40 mouse cellular contexts compared by ENCODE assay signal in the genomic region with DNA sequence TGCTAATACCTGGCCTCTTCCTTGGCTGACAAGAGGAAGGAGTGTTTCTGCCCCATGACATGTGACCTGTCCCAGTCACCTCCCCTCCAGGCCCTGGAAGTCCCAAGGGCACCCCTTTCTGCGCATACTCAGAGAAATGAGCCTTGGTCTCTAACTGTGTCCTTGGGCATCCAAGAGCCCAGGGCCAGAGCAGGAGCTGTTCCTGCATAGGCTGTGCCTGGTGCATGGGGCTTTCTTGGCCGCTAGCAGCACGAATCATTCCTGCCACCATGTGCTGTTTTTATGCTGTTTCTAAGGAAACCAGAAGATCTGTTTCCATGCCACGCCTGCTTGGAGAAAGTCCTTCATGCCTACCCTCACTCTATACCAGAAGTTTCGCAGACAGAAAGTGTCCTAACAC. TPM values are rescaled to one million over a fixed set of nuclear protein-coding genes. Genes with fewer than 3 reads are reported as not detected.
DNase-seq lines count a peak whose midpoint lies in the region; ATAC-seq lines count a peak whose summit lies in the region.
"Had no signal": no experiment of that assay in that cellular context is flagged by ENCODE, and none has a peak within 500 bp of the region (broad histone marks: within the 10 kb centered on the region; RNA-seq: fewer than 3 reads in every experiment).

No protein-coding gene starts in this region.

- H3K4me1 ChIP-seq in neural tube, embryonic 15.5 days = peaks cover 11% of the 10 kb centered on the region; the same call in 1 of the 2 replicates
- H3K4me1 ChIP-seq: heart, embryonic 15.5 days; liver, embryonic 12.5 days had no signal

- peaks cover 4% of the 10 kb centered on the region; the same call in 1 of the 2 replicates for H3K36me3 ChIP-seq in neural tube, embryonic 15.5 days
- H3K36me3 ChIP-seq: heart, embryonic 10.5 days; heart, embryonic 15.5 days; liver, embryonic 12.5 days had no signal

- WGBS in neural tube, embryonic 15.5 days = 79% methylated on average over 5 of the region's 5 CpGs

- H3K9ac ChIP-seq in neural tube, embryonic 15.5 days (replicated peaks) = no peak overlapping the region
- H3K9ac ChIP-seq: heart, embryonic 15.5 days; hindbrain, embryonic 12.5 days; liver, embryonic 12.5 days; liver, postnatal 0 days had no signal

- H3K4me3 ChIP-seq in neural tube, embryonic 15.5 days (replicated peaks) = no peak overlapping the region
- H3K4me3 ChIP-seq: erythroblast, embryonic 14.5 days; heart, embryonic 10.5 days; heart, embryonic 15.5 days; hindbrain, embryonic 12.5 days; liver, embryonic 12.5 days had no signal

- H3K9me3 ChIP-seq in neural tube, embryonic 15.5 days (replicated peaks) = no peaks in the 10 kb centered on the region
- H3K9me3 ChIP-seq: heart, embryonic 10.5 days; heart, embryonic 15.5 days; hindbrain, embryonic 12.5 days; liver, embryonic 12.5 days had no signal

- peak; percentile 45 to 54 for DNase-seq in cerebellum, postnatal 10 days
- no peak for DNase-seq in cerebellum, adult 8-10 months
- DNase-seq in ovary, adult 18-20 months (ENCODE audit: low spot score) = peak; percentile 64
- DNase-seq in ovary, postnatal 10 days (ENCODE audit: low spot score) = no peak
- DNase-seq in adrenal gland, adult 8-10 months = peak; percentile 87
- peak; percentile 60 for DNase-seq in brain, adult 2 months (ENCODE audit: low read depth, low spot score)
- DNase-seq: cerebellum, adult 11 months; cerebellum, adult 9-11 months; gastrocnemius, postnatal 25 days; heart, adult 11 months; heart, postnatal 36 days; kidney, adult 8-10 months; kidney, postnatal 10 days; layer of hippocampus, adult 9-11 months; left cerebral cortex, postnatal 4 days; liver, postnatal 0 days; lung, postnatal 36 days had no signal

- H3K27ac ChIP-seq in neural tube, embryonic 15.5 days (replicated peaks) = no peak overlapping the region
- H3K27ac ChIP-seq: heart, embryonic 10.5 days; heart, embryonic 15.5 days; hindbrain, embryonic 12.5 days; liver, embryonic 12.5 days had no signal

- no peak for ATAC-seq in neural tube, embryonic 15.5 days (ENCODE audit: low FRiP score)
- ATAC-seq: activated CD4-positive, CD25-positive, alpha-beta regulatory T cell, adult 4 months; intestine, embryonic 16.5 days; liver, embryonic 12.5 days; liver, postnatal 0 days; midbrain, embryonic 16.5 days had no signal

- no peaks in the 10 kb centered on the region for H3K27me3 ChIP-seq in neural tube, embryonic 15.5 days (replicated peaks)
- H3K27me3 ChIP-seq: CH12.LX; heart, embryonic 15.5 days; hindbrain, embryonic 12.5 days; liver, embryonic 12.5 days had no signal

- H3K4me2 ChIP-seq in neural tube, embryonic 15.5 days = no peak overlapping the region
- H3K4me2 ChIP-seq: heart, embryonic 15.5 days; hindbrain, embryonic 12.5 days; liver, embryonic 12.5 days; midbrain, embryonic 11.5 days had no signal

RNA-seq across cellular contexts. Expression of a gene that starts 16.3 kb away (rescaled TPM):
- under 1 TPM in 1 of 4 experiments, not detected in 3; 0.28 TPM for total RNA-seq in adrenal gland, adult 8-10 months (2022)
- polyA plus RNA-seq in neural tube, embryonic 15.5 days (2015; fragmentation: Nextera tagmentation; extraction: Ambion mirVana) = not detected in 2 replicates
- total RNA-seq: common myeloid progenitor, adult 5-6 weeks; gastrocnemius, adult 18-20 months; gastrocnemius, postnatal 25 days; heart, postnatal 36 days; left cerebral cortex, postnatal 4 days; megakaryocyte, adult 5-6 weeks had no signal
- polyA plus RNA-seq: activated CD4-positive, CD25-positive, alpha-beta regulatory T cell, adult 4 months; C2C12; embryonic facial prominence, embryonic 14.5 days; erythroblast, embryonic 14.5 days; forebrain, embryonic 11.5 days; heart, embryonic 10.5 days; heart, embryonic 15.5 days; hindbrain, embryonic 12.5 days; intestine, embryonic 16.5 days; large intestine, adult 2 months; limb, embryonic 14.5 days; liver, postnatal 0 days; lung, embryonic 16.5 days; midbrain, embryonic 11.5 days; midbrain, embryonic 16.5 days; neural tube, embryonic 11.5 days; small intestine, adult 2 months; stomach, embryonic 14.5 days had no signal

RNA-seq across cellular contexts. Expression of a gene that starts 51.0 kb away (rescaled TPM):
- total RNA-seq in adrenal gland, adult 8-10 months (2022) = not detected
- 0.22 TPM in 1 of 2 replicates, not detected in the other for polyA plus RNA-seq in neural tube, embryonic 15.5 days (2015; fragmentation: Nextera tagmentation; extraction: Ambion mirVana)
- total RNA-seq: common myeloid progenitor, adult 5-6 weeks; gastrocnemius, adult 18-20 months; gastrocnemius, postnatal 25 days; heart, postnatal 36 days; megakaryocyte, adult 5-6 weeks had no signal
- polyA plus RNA-seq: activated CD4-positive, CD25-positive, alpha-beta regulatory T cell, adult 4 months; C2C12; embryonic facial prominence, embryonic 14.5 days; erythroblast, embryonic 14.5 days; forebrain, embryonic 11.5 days; hindbrain, embryonic 12.5 days; liver, postnatal 0 days; midbrain, embryonic 11.5 days; midbrain, embryonic 16.5 days; neural tube, embryonic 11.5 days had no signal

Comparison
In these comparisons a context has a peak if more than half of its experiments do, and no peak if none do; other contexts are left out.
1. DNase-seq: peak in cerebellum, postnatal 10 days (2 of 2), ovary, adult 18-20 months (single experiment), adrenal gland, adult 8-10 months (single experiment) and brain, adult 2 months (single experiment); none in cerebellum, adult 8-10 months (single experiment) and ovary, postnatal 10 days (single experiment).